ENCODE assay signal across 19 mouse cellular contexts in genomic region chr3:103709470-103710040, GRCm38 (mm10).
DNase-seq lines count a peak whose midpoint lies in the region; ATAC-seq lines count a peak whose summit lies in the region.
"Had no signal": no experiment of that assay in that cellular context is flagged by ENCODE, and none has a peak within 500 bp of the region (broad histone marks: within the 10 kb centered on the region; RNA-seq: fewer than 3 reads in every experiment).

No protein-coding gene starts in this region.

- DNase-seq in frontal cortex, postnatal 14 days (ENCODE audit: low spot score in 2 of 2): no peak
- peak; percentile 90 for DNase-seq in heart, adult 11 months
- no peak for DNase-seq in heart, adult 9 months (ENCODE audit: low spot score in 2 of 2)
- DNase-seq in testis, postnatal 10 days (ENCODE audit: low spot score): peak; percentile 22
- DNase-seq in testis, postnatal 14 days (ENCODE audit: low spot score): no peak
- DNase-seq: adrenal gland, adult 2 months; adrenal gland, adult 8-10 months; adrenal gland, postnatal 10 days; adrenal gland, postnatal 14 days; adrenal gland, postnatal 25 days; adrenal gland, postnatal 36 days; B cell, adult 2 months; cerebellum, adult 11 months; cerebellum, adult 11-12 months; cerebellum, adult 18-20 months had no signal

- peak; percentile 72 for ATAC-seq in frontal cortex, adult (ENCODE audit: low TSS enrichment)
- ATAC-seq: activated CD4-positive, CD25-positive, alpha-beta regulatory T cell, adult 4 months; CD4-positive, CD25-positive, alpha-beta regulatory T cell, adult 4 months; Patski had no signal

Comparison
In these comparisons a context has a peak if more than half of its experiments do, and no peak if none do; other contexts are left out.
1. DNase-seq: peak in heart, adult 11 months (single experiment) and testis, postnatal 10 days (single experiment); none in frontal cortex, postnatal 14 days (0 of 2), heart, adult 9 months (0 of 2) and testis, postnatal 14 days (single experiment).